Mouse (Mus musculus): Measurements from ENCODE around the gene Rnpepl1. TPM values are rescaled to one million over a fixed set of nuclear protein-coding genes. Genes with fewer than 3 reads are reported as not detected.

Rnpepl1 gene
- polyA plus RNA-seq (2015; fragmentation: Nextera tagmentation; extraction: Ambion mirVana): 33.5 and 49.5 TPM in 2 replicates

DNA sequence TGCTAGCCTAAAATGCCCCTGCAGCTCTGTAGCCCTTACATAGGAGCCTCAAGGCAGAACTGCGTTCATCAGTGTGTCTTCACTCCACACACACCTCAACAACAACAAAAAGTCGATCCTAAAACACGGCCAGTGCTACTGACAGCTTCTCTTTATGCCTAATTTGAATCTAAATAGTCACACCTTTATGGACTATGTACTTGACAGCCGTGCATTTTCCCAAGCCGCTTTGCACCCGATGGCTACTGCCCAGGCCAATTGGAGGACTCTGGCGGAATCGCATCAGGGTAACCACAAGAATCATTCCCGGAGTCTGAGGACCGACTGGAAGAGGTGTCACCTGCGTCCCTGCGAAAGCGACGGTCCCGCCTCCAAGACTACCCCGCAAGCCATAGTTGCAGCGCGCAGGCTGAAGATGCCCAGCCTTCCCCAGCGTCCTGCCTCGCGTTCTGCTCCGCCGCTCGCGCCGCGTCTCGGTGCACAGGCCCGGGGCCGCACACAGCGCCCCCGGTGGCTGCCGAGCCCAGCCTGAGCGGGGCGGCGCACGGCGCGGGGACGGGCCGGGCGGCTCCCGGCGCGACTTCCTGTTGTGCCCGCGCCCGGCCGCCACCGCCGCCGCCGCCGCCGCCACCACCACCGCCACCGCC lies at the start of gene Rnpepl1:
Rnpepl1 (plus strand) TSS at position 545 of the 647 bp plus-strand sequence.
- peaks cover 10% of the 10 kb centered on the region for H3K36me3 ChIP-seq
- H3K9ac ChIP-seq: peak within 1 kb of the TSS; percentile 91
- H3K27ac ChIP-seq: peak within 1 kb of the TSS; percentile 93
- H3K4me1 ChIP-seq (replicated peaks): peaks cover 46% of the 10 kb centered on the region
- peak; percentile 69 for ATAC-seq (replicated peaks; ENCODE audit: insufficient number of reproducible peaks, insufficient read depth, low FRiP score, low read depth)
- H3K27me3 ChIP-seq: no peaks in the 10 kb centered on the region
- peak within 1 kb of the TSS; percentile 62 for H3K4me3 ChIP-seq
- under 1% methylated on average over 35 of the region's 57 CpGs for WGBS
- H3K9me3 ChIP-seq (replicated peaks): no peaks in the 10 kb centered on the region
- H3K4me2 ChIP-seq: peak within 1 kb of the TSS; percentile 83

- no peak overlapping the region for H3K27ac ChIP-seq
- H3K36me3 ChIP-seq: peaks cover 26% of the 10 kb centered on the region
- ATAC-seq (replicated peaks; ENCODE audit: insufficient number of reproducible peaks, insufficient read depth, low FRiP score, low read depth): no peak
- H3K4me2 ChIP-seq: no peak overlapping the region
- no peaks in the 10 kb centered on the region for H3K27me3 ChIP-seq
- no peak overlapping the region for H3K9ac ChIP-seq
- H3K4me1 ChIP-seq (replicated peaks): no peaks in the 10 kb centered on the region
- 69% methylated on average over 6 of the region's 6 CpGs for WGBS
- no peak overlapping the region for H3K4me3 ChIP-seq
- no peaks in the 10 kb centered on the region for H3K9me3 ChIP-seq (replicated peaks)
Observed at GRCm38 (mm10) chr1:92861503-92861902, 49.1 kb upstream of the Rnpepl1 start.

- 83% methylated on average over 4 of the region's 4 CpGs for WGBS
- no peaks in the 10 kb centered on the region for H3K4me1 ChIP-seq (replicated peaks)
- H3K27ac ChIP-seq: no peak overlapping the region
- no peak for ATAC-seq (replicated peaks; ENCODE audit: insufficient number of reproducible peaks, insufficient read depth, low FRiP score, low read depth)
- H3K4me2 ChIP-seq: no peak overlapping the region
- H3K36me3 ChIP-seq: peaks cover 12% of the 10 kb centered on the region; the same call in 1 of the 2 replicates
- no peaks in the 10 kb centered on the region for H3K27me3 ChIP-seq
- H3K9ac ChIP-seq: no peak overlapping the region
- H3K4me3 ChIP-seq: no peak overlapping the region
- no peaks in the 10 kb centered on the region for H3K9me3 ChIP-seq (replicated peaks)
Observed at GRCm38 (mm10) chr1:92863268-92863667, 47.3 kb upstream of the Rnpepl1 start.

GRCm38 (mm10) chr1:92866170-92866569 lies 44.4 kb upstream of the Rnpepl1 start:
- 55% methylated on average over 2 of the region's 2 CpGs for WGBS
- H3K36me3 ChIP-seq: no peaks in the 10 kb centered on the region
- no peak for ATAC-seq (replicated peaks; ENCODE audit: insufficient number of reproducible peaks, insufficient read depth, low FRiP score, low read depth)
- no peak overlapping the region for H3K4me3 ChIP-seq
- no peak overlapping the region for H3K27ac ChIP-seq
- no peak overlapping the region for H3K4me2 ChIP-seq
- H3K4me1 ChIP-seq (replicated peaks): no peaks in the 10 kb centered on the region
- no peak overlapping the region for H3K9ac ChIP-seq
- H3K9me3 ChIP-seq (replicated peaks): no peaks in the 10 kb centered on the region
- no peaks in the 10 kb centered on the region for H3K27me3 ChIP-seq

DNA sequence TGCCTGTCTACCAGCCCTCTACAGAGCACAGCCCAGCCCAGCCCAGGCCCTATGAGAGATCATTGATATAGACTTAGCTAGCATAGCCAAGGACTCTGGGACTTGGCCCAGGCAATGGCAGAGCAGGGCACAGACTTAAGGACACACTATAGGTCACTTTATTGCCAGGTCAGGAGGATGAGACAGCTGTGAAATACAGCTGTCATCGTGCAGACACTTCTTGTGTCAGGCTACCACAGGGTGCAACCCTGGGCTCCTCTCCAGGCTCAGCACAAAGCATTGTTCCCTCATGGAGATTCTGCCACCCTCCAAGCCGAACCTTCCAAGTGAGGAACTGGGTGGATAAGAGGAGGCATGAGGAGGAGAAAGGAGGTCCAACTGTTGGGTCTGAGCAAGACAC lies 40.6 kb upstream of the Rnpepl1 start:
- no peak overlapping the region for H3K9ac ChIP-seq
- no peaks in the 10 kb centered on the region for H3K27me3 ChIP-seq
- no peaks in the 10 kb centered on the region for H3K9me3 ChIP-seq (replicated peaks)
- WGBS: 64% methylated on average over 2 of the region's 2 CpGs
- H3K4me3 ChIP-seq: no peak overlapping the region
- H3K36me3 ChIP-seq: no peaks in the 10 kb centered on the region
- 0 out of 2 replicates have a peak, but pooled peaks have one; percentile 19 for ATAC-seq (replicated peaks; ENCODE audit: insufficient number of reproducible peaks, insufficient read depth, low FRiP score, low read depth)
- no peaks in the 10 kb centered on the region for H3K4me1 ChIP-seq (replicated peaks)
- H3K27ac ChIP-seq: no peak overlapping the region
- H3K4me2 ChIP-seq: no peak overlapping the region

DNA sequence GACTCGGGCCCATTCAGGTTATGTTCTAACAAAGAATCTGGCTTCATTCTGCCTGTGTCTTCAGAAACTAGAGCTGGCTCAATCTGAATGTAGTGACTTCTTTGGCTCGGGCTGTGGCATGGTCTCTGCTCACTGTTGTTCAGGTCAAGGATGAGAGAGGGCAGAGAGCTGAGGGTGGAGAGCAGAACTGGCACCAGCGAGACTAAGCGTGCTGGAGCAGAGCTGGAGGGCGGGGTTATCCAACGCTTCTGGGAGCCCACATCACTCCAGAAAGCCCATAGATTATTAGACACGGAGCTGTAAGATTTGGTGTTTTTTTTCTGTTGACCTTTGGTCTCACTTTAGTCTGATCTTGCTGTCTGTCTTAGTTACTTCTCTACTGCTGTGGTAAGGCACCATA lies 37.9 kb upstream of the Rnpepl1 start:
- Histone ChIP-seq H3K9me3 (replicated peaks) (no peaks in the 10 kb centered on the region), H3K4me3 (no peak overlapping the region), H3K9ac (no peak overlapping the region), H3K27ac (no peak overlapping the region), H3K36me3 (no peaks in the 10 kb centered on the region), H3K4me2 (no peak overlapping the region), H3K4me1 (replicated peaks) (no peaks in the 10 kb centered on the region), H3K27me3 (peaks cover 3% of the 10 kb centered on the region; the same call in 1 of the 2 replicates)
- 79% methylated on average over 7 of the region's 7 CpGs for WGBS
- no peak for ATAC-seq (replicated peaks; ENCODE audit: insufficient number of reproducible peaks, insufficient read depth, low FRiP score, low read depth)

- Histone ChIP-seq H3K27me3 (peaks cover 3% of the 10 kb centered on the region; the same call in 1 of the 2 replicates), H3K4me1 (replicated peaks) (no peaks in the 10 kb centered on the region), H3K4me2 (no peak overlapping the region), H3K9ac (no peak overlapping the region), H3K36me3 (no peaks in the 10 kb centered on the region), H3K4me3 (no peak overlapping the region), H3K27ac (no peak overlapping the region), H3K9me3 (replicated peaks) (no peaks in the 10 kb centered on the region)
- WGBS: 81% methylated on average over 3 of the region's 3 CpGs
- ATAC-seq (replicated peaks; ENCODE audit: insufficient number of reproducible peaks, insufficient read depth, low FRiP score, low read depth): no peak
Observed at GRCm38 (mm10) chr1:92874011-92874410, 36.6 kb upstream of the Rnpepl1 start.

GRCm38 (mm10) chr1:92875360-92876111 lies 35.0 kb upstream of the Rnpepl1 start:
- H3K4me2 ChIP-seq: no peak overlapping the region
- H3K9me3 ChIP-seq (replicated peaks): no peaks in the 10 kb centered on the region
- H3K9ac ChIP-seq: no peak overlapping the region
- no peak overlapping the region for H3K27ac ChIP-seq
- no peaks in the 10 kb centered on the region for H3K36me3 ChIP-seq
- WGBS: 74% methylated on average over 8 of the region's 8 CpGs
- H3K4me3 ChIP-seq: no peak overlapping the region
- peaks cover 3% of the 10 kb centered on the region; the same call in 1 of the 2 replicates for H3K27me3 ChIP-seq
- no peaks in the 10 kb centered on the region for H3K4me1 ChIP-seq (replicated peaks)
- ATAC-seq (replicated peaks; ENCODE audit: insufficient number of reproducible peaks, insufficient read depth, low FRiP score, low read depth): no peak

- no peak overlapping the region for H3K4me3 ChIP-seq
- no peak overlapping the region for H3K4me2 ChIP-seq
- no peaks in the 10 kb centered on the region for H3K36me3 ChIP-seq
- WGBS: 62% methylated on average over 12 of the region's 12 CpGs
- peaks cover 3% of the 10 kb centered on the region; the same call in 1 of the 2 replicates for H3K27me3 ChIP-seq
- no peak overlapping the region for H3K27ac ChIP-seq
- no peak overlapping the region for H3K9ac ChIP-seq
- no peak for ATAC-seq (replicated peaks; ENCODE audit: insufficient number of reproducible peaks, insufficient read depth, low FRiP score, low read depth)
- no peaks in the 10 kb centered on the region for H3K9me3 ChIP-seq (replicated peaks)
- no peaks in the 10 kb centered on the region for H3K4me1 ChIP-seq (replicated peaks)
Observed at GRCm38 (mm10) chr1:92877431-92877978, 33.1 kb upstream of the Rnpepl1 start.

GRCm38 (mm10) chr1:92878066-92878741 lies 32.4 kb upstream of the Rnpepl1 start:
- Histone ChIP-seq H3K27me3 (peaks cover 3% of the 10 kb centered on the region; the same call in 1 of the 2 replicates), H3K9ac (no peak overlapping the region), H3K36me3 (no peaks in the 10 kb centered on the region), H3K4me2 (no peak overlapping the region), H3K9me3 (replicated peaks) (no peaks in the 10 kb centered on the region), H3K4me1 (replicated peaks) (no peaks in the 10 kb centered on the region), H3K27ac (no peak overlapping the region), H3K4me3 (no peak overlapping the region)
- WGBS: 66% methylated on average over 13 of the region's 13 CpGs
- no peak for ATAC-seq (replicated peaks; ENCODE audit: insufficient number of reproducible peaks, insufficient read depth, low FRiP score, low read depth)

DNA sequence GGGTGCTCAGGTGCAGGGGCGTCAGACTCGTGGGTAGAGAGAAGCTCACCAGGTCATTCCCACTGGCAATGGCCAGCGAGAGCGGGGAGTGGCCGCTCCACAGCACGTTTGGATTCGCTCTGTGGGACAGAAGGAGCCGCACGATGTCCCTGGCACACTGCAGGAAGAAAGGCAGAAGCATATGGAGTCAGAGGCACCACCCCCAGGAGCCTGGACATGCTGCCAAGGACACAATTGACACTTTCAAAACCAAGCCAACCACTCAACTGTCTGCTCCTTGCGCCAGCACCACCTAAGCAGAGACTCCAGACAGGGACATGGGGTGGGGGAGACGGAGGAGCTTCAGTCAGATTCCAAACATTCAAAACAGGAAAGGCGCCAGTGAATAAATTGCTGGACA lies 31.3 kb upstream of the Rnpepl1 start:
- 88% methylated on average over 12 of the region's 12 CpGs for WGBS
- no peaks in the 10 kb centered on the region for H3K4me1 ChIP-seq (replicated peaks)
- H3K4me3 ChIP-seq: no peak overlapping the region
- H3K27me3 ChIP-seq: peaks cover 3% of the 10 kb centered on the region
- no peak overlapping the region for H3K27ac ChIP-seq
- no peak overlapping the region for H3K4me2 ChIP-seq
- ATAC-seq (replicated peaks; ENCODE audit: insufficient number of reproducible peaks, insufficient read depth, low FRiP score, low read depth): no peak
- no peak overlapping the region for H3K9ac ChIP-seq
- no peaks in the 10 kb centered on the region for H3K9me3 ChIP-seq (replicated peaks)
- H3K36me3 ChIP-seq: no peaks in the 10 kb centered on the region
